Mouse (Mus musculus) lung, postnatal 4 days (tissue): ENCODE results near the gene Tmem126a.
A peak's percentile ranks its signal among the peaks of the same experiment; 100 is the strongest.

ENCODE experiments used
- DNase-seq, 2 experiments: peaks; one replicate each; pipeline ENCODE4 v3.0.0; 2021

Gene Tmem126a

GRCm38 (mm10) chr7:90456845-90457468 lies at the start of gene Tmem126a:
Gene Tmem126a, minus strand, starts transcription at chr7:90457229.
- DNase-seq = peak; percentile 88 to 90

GRCm38 (mm10) chr7:90482607-90483006 lies 25.6 kb upstream of the Tmem126a start:
- DNase-seq = no peak

GRCm38 (mm10) chr7:90476313-90477245 lies 19.6 kb upstream of the Tmem126a start, which contains the start of gene Dlg2:
Gene Dlg2, plus strand, starts transcription at chr7:90476672.
- DNase-seq = no peak

DNA sequence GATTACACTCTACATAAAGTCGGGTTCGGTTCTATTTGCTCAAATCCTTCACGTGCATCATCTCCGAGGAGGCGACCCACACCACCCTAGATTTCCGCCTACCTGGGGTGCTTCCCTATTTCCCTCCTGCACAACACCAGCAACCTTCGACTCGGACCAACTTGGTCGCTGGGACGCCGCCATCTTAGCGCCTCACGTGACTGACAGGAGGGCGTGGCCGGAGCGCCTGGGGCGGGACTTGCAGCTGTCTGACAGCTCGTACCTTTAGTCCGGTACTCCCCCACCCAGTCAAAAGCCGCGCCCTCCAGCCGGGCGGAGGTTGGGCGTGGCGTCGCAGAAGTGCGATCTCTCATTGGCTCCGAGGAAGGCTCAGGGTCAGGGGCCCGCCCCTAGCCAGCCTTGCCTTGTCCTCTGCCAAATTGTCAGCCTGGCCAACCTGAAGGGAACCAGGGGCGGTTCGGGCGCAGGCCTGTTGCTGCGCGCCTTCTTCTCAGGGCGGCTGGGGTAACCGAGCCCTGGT lies 18.8 kb upstream of the Tmem126a start, which contains the start of gene Tmem126b:
Tmem126b (minus strand) TSS at position 209 of the 520 bp plus-strand sequence.
- peak; percentile 99 for DNase-seq

- DNase-seq = no peak
Measured at GRCm38 (mm10) chr7:90473511-90473910, 16.5 kb upstream of the Tmem126a start.

- DNase-seq = no peak
Measured at GRCm38 (mm10) chr7:90461441-90461840, 4.4 kb upstream of the Tmem126a start.

DNA sequence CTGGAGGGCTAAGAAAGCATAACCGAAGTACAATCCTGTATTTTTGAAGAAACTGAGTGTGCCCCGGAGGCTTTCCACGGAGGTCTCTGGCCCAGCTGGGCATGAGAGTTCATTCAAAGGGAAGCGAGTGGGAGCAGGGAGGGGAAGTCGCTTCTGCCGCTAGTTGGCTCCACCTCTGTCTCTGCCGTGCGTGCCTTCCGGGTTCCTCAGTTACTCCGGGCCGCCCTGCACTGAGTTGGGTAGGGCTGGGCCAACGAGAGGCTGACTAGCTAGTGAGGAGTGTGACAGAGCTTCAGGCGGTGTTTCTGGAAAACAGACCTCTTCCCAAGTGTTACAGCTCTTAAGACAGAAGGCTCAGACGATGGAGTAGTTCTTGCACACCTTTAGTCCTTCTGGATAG lies 3.9 kb upstream of the Tmem126a start:
- DNase-seq = peak; percentile 59 to 61

GRCm38 (mm10) chr7:90460330-90460729 lies 3.3 kb upstream of the Tmem126a start:
- no peak for DNase-seq

DNA sequence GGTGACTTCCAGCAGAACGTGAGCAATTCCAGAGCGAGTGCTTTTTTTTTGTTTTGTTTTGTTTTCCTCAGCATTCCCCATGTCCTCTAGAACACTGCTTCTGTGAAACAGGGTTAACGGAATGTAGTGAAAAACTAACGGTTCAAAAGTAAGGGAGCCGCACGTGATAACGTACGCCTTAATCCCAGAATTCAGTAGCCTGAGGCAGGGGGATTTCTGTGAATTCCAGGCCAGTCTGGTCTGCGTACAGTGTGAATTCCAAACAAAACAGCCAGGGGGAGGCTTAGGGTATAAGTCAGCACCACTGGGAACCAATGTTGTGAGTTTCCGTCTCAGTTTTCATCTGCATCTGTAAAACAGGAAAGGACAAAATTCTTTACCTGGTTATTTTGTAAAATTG lies 488 bp upstream of the Tmem126a start:
- no peak for DNase-seq

DNA sequence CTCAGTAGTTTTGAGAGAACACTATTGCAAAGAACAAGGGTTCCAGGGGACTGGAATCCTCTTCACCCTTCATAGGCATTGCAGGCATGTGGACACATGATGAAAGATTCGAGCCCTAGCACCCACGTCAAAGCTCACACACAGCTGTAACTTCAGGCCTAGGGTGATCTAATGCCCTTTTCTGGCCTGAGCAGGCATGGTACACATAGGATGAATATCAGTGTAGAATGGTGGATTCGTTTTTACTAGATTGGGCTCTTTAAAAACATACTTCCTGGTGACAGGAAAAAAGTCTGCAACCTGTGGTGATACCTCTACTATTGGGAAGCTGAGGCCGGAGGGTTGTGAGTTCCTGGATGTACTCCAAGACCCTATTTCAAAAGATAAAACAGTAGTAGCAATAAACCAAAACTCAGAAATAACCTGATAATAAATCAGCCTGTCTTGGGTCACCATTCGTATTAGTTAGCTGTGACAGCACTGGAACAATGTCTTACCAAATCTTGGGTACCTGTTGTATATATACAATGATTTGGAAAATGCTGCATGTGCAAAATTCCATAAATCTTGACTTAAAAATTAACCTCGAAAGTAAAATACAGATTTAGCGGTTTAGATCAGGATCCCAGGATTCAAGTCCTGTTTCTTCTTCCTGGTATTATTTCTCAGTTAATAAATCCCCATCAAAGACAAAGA lies 732 bp downstream of the Tmem126a start:
- DNase-seq = no peak

DNA sequence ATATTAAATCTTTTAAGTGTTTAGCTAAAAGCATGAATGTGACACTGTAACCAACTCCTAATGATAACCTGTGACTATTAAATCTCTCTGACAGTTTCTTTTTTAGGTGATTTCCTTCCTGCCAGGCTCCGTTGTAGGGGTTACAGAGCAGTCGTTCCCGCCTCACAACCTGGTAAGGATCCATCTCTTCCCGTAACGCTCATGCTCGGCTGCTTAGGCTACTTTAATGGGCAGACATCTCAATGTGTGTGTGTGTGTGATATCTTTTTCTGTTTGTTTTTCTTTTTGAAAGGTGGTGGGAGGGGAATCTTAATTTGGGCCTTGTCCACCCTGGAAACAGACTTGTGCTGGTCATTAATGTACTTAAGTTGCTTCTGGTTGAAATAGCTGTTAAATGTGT lies 12.8 kb downstream of the Tmem126a start:
- DNase-seq = no peak

DNA sequence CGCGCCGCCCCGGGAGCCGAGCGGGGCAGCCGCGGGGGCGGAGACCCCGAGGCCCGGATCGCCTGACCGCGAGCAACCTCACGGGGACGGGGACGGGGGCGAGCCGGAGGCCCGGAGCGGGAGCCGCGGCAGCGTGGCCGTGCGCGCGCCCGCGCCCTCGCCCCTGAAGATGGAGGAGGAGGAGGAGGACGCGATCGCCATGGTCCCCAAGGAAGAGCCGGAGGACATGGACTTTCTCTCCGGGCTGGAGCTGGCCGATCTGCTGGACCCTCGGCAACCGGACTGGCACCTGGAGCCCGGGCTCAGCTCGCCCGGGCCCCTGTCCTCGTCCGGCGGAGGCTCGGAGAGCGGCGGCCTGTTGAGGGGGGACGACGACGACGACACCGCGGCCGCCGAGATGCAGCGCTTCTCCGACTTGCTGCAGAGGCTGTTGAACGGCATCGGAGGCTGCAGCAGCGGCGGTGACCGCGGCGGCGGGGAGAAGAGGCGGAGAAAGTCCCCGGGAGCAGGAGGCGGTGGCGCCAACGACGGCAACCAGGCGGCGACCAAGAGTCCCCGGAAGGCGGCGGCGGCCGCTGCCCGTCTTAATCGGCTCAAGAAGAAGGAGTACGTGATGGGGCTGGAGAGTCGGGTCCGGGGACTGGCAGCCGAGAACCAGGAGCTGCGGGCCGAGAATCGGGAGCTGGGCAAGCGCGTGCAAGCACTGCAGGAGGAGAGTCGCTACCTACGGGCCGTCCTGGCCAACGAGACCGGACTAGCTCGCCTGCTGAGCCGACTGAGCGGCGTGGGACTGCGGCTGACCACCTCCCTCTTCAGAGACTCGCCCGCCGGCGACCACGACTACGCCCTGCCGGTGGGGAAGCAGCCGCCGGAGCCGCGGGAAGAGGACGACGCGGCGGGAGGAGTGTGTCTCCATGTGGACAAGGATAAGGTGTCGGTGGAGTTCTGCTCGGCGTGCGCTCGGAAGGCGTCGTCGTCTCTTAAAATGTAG lies 13.6 kb downstream of the Tmem126a start:
- peak; percentile 78 to 86 for DNase-seq

DNA sequence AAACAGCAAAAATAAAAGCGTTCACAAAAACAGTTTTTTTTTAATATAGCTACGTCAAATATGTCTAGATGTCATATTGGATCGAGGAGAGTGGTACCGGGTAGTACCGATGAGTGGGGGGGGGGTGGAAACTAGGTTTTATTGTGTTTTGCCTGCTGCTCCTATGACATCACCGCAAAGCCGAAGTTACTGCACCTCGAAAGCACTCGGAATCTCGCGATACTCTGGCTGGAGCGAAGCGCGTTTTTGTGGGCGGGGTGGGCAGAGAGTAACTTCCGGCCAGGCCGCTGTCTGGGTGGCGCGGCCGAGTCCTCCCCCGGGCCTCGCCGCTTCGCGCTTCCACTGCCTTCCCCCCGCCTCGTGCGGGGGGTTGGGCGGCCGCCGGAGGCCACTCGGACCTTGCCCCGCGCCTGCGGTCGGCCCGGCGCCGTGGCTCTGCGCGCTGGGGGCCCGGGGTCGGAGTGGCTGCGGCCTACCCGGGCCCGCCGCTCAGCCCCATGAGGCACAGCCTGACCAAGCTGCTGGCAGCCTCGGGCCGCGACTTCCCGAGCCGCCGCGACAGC lies 14.4 kb downstream of the Tmem126a start, which contains the start of gene Crebzf:
Crebzf (plus strand) TSS at position 212 of the 563 bp plus-strand sequence.
- DNase-seq = peak; percentile 98

DNA sequence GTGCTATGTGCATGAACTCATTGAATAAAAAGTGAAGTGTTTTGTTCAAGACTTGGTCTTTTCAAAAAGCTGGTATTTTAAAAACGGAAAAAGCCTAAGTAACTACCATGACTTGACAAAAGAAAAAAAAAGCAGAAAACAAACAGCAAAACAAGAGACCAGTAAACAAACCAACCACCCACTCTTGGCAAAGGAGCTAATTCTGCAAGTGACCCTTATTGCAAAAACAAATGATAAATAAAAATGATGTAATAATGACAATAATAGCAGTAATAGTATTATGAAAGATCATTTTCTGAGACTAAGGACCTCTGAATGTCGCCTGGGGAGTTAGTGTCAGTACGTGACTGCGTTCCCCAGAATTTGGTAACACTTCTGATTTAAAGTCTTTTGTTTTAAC lies 15.0 kb downstream of the Tmem126a start:
- DNase-seq = no peak

- no peak for DNase-seq
Measured at GRCm38 (mm10) chr7:90440044-90440443, 17.0 kb downstream of the Tmem126a start.

- no peak for DNase-seq
Measured at GRCm38 (mm10) chr7:90432221-90432620, 24.8 kb downstream of the Tmem126a start.

DNA sequence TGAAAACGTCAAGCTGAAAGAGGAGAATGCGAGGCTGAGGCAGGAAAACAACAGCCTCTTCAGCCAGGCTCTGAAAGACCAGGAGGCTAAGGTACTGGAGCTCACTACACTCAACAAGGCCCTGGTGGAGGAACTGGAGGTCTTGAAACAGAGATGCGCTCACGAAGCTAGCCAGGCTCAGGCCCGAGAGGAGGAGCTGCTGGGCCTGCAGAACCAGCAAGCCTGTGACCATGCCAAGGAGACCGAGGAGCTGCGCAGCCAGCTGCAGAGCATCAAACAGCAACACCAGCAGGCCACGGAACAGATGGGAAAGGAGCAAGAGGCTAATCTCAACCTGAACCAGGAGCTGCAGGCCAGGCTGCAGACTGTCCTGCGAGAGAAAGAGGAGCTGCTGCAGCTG lies 30.0 kb downstream of the Tmem126a start:
- DNase-seq = peak in 1 of 2 experiments; percentile 42

DNA sequence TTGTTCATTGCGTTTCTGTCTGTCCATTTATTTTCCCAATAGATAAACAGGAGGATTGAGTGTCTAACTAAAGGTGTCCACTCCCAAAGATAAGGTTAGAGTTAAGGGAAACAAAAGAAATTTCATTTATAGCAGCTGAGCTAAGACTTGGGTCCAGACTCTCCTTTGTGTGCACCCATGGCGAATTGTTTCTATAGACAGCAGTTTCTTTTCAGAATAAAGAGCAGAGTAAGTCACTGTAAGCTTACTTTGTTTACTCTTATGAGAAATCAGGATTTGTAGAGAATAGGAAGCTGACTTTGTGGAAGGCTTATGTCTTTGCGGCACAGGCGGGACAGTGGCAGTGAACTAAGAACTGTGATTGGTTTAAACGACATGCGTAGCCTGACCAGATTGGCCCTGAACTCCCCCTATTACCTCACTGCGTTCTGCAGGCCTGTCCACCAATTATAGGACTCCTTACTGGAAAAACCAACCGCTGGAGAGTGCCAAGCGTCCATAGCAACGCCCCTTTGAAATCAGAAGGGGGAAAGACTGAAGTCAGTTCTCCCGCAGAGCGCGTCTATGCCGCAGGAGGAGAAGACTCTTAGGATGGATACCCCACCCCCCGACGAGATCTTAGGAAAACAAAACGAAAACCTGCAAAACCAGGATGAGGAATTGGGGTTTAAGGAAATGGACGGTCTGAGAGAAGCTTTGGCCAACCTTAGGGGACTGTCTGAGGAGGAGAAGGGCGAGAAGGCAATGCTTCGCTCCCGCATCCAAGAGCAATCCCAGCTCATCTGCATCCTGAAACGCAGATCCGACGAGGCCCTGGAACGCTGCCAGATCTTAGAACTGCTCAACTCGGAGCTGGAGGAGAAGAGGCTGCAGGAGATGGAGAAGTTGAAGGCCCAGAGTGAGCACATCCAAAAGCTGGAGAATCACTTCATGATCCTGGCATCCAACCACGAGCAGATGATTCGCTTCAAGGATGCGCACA lies 30.7 kb downstream of the Tmem126a start, which contains the start of gene Ccdc89:
Ccdc89 (plus strand) TSS at position 558 of the 982 bp plus-strand sequence.
- DNase-seq = peak; percentile 83 to 86

DNA sequence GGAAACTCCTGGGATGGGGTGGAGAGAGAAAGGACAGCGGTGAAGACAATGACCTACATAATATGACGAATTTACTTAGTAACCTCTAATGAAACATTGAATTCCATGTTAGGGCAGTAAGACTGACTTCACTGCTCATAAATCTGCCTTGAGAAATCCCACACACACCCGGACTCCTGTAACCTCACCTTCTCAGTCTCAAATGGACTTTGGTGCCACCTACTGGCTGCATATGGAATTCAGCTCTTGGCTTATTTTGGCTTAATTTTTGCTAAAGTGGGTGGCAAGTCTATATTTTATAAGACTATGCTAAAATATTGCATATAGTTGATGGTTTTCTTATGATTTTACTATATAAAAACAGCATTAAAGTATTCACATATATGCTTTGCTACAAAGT lies 47.1 kb downstream of the Tmem126a start:
- DNase-seq = peak in 1 of 2 experiments; percentile 80
